Mouse (Mus musculus) kidney, embryonic 15.5 days (tissue): Measurements from ENCODE around the gene Wbp2. TPM values are rescaled to one million over a fixed set of nuclear protein-coding genes. Genes with fewer than 3 reads are reported as not detected.

Experiments used
- ATAC-seq: fragments of 200-750 bp; cut with Nextera tagmentation; replicated peaks from 2 replicates; pipeline ENCODE4 v1.8.0; 2017; ENCODE audit warnings: moderate TSS enrichment; ENCODE audit not compliant: low FRiP score
- H3K27ac ChIP-seq: fragments of 300-500 bp; sonication (generic); 2 replicates; pipeline ENCODE4 v1.5.1; 2015; ENCODE audit warnings: mild to moderate bottlenecking, inconsistent platforms
- H3K27me3 ChIP-seq: fragments of 300-500 bp; sonication (generic); 2 replicates; pipeline ENCODE4 v1.6.1; 2015; ENCODE audit warnings: inconsistent platforms
- H3K36me3 ChIP-seq: fragments of 300-500 bp; sonication (generic); 2 replicates; pipeline ENCODE4 v1.6.1; 2015; ENCODE audit warnings: inconsistent platforms
- H3K4me1 ChIP-seq: fragments of 300-500 bp; sonication (generic); 2 replicates; pipeline ENCODE4 v1.6.1; 2015; ENCODE audit warnings: inconsistent platforms
- H3K4me2 ChIP-seq: fragments of 300-500 bp; sonication (generic); 2 replicates; pipeline ENCODE4 v1.6.1; 2015; ENCODE audit warnings: moderate library complexity, mild to moderate bottlenecking, inconsistent platforms
- H3K4me3 ChIP-seq: fragments of 300-500 bp; sonication (generic); replicated peaks from 2 replicates; pipeline ENCODE4 v1.5.1; 2015; ENCODE audit warnings: mild to moderate bottlenecking, inconsistent platforms
- H3K9ac ChIP-seq: fragments of 300-500 bp; sonication (generic); 2 replicates; pipeline ENCODE4 v1.6.1; 2015; ENCODE audit warnings: mild to moderate bottlenecking, inconsistent platforms
- H3K9me3 ChIP-seq: fragments of 300-500 bp; sonication (generic); replicated peaks from 2 replicates; pipeline ENCODE4 v1.6.1; 2016; ENCODE audit warnings: inconsistent platforms
- WGBS: fragments of 180-500 bp; shearing (Covaris S2); methylation state at CpG from one replicate; pipeline ENCODE4 v1.1.7; 2015; ENCODE audit warnings: mixed read lengths; 5-methylcytosine and 5-hydroxymethylcytosine counted together
- polyA plus RNA-seq: library from polyadenylated mRNA; unstranded; fragments of >200 nt; fragmentation: Nextera tagmentation; extraction: Ambion mirVana; gene quantifications from 2 replicates; pipeline ENCODE4 v1.2.1, GENCODE M21; 2015

Gene Wbp2
- polyA plus RNA-seq: 82.1 and 101 TPM in 2 replicates

- WGBS: 3% methylated on average over 38 of the region's 43 CpGs
Measured at GRCm38 (mm10) chr11:116086258-116087193, at the start of gene Wbp2. Wbp2 (minus strand) TSS chr11:116086995.

GRCm38 (mm10) chr11:116134171-116134570 lies 47.4 kb upstream of the Wbp2 start:
- ATAC-seq: no peak
- Histone ChIP-seq H3K4me1 (peaks cover 52% of the 10 kb centered on the region), H3K36me3 (peaks cover 55% of the 10 kb centered on the region), H3K4me3 (no peak overlapping the region), H3K27me3 (no peaks in the 10 kb centered on the region), H3K9ac (no peak overlapping the region), H3K9me3 (no peaks in the 10 kb centered on the region), H3K4me2 (no peak overlapping the region), H3K27ac (no peak overlapping the region)
- WGBS: 81% methylated on average over 10 of the region's 10 CpGs

More at GRCm38 (mm10) chr11:116086258-116087193, at the start of gene Wbp2:
- Histone ChIP-seq H3K36me3 (peaks cover 34% of the 10 kb centered on the region), H3K4me2 (peak within 1 kb of the TSS; percentile 61), H3K27me3 (no peaks in the 10 kb centered on the region), H3K27ac (peak within 1 kb of the TSS; percentile 87), H3K9ac (peak within 1 kb of the TSS; percentile 40), H3K4me3 (peak within 1 kb of the TSS; percentile 55), H3K4me1 (peaks cover 23% of the 10 kb centered on the region), H3K9me3 (no peaks in the 10 kb centered on the region)
- ATAC-seq: peak; percentile 97

GRCm38 (mm10) chr11:116133497-116133896 lies 46.7 kb upstream of the Wbp2 start:
- no peak overlapping the region for H3K4me2 ChIP-seq
- H3K4me1 ChIP-seq: peaks cover 52% of the 10 kb centered on the region
- H3K9ac ChIP-seq: no peak overlapping the region
- H3K27ac ChIP-seq: no peak overlapping the region
- no peak overlapping the region for H3K4me3 ChIP-seq
- no peak for ATAC-seq
- peaks cover 55% of the 10 kb centered on the region for H3K36me3 ChIP-seq
- no peaks in the 10 kb centered on the region for H3K9me3 ChIP-seq
- H3K27me3 ChIP-seq: no peaks in the 10 kb centered on the region
- 80% methylated on average over 5 of the region's 5 CpGs for WGBS

DNA sequence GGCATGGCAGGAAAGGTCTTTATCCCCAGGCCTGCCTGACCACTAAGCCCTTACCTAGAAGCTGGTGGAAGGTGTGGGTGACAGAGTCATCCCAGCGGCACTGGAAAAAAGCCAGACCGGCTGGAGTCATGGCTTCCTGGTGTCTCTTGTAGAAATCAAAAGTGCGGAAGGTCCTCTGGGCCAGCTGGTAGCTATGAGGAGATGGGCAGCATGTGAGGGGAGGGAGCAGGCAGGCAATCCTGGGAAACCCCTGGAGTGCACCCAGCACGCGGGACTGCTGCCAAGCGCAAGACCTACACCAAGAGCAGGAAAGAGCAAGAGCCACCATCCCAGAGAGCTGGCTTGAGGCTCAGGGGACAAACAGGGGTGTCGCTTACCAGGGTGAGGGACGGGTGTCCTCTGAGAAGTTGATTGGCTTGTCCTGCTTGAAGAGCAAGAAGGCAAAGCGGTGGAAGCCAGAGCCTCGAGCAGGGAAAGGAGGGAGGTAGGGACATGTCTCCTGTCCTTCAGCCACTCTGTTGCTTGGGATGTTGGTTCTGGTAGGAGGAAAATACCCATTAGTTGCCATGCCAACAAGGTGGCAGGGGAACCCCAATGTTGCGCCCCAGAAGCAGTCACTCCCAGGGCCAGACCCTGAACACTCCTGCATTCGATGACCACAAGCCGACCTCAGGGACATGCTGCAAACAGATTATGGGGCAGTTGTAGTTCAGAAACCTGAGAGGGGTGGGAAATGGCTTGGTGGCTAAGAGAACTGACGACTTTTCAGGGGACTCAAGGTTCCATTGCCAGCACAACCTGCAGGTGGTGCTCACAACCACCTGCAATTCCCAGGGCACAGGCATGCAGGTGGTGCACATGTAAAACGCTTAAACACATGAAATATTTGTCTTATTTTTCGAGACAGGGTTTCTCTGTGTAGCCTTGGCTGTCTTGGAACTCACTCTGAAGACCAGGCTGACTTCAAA lies 45.9 kb upstream of the Wbp2 start:
- Histone ChIP-seq H3K9me3 (no peaks in the 10 kb centered on the region), H3K4me1 (peaks cover 55% of the 10 kb centered on the region), H3K9ac (peak overlapping the region; percentile 11; the same call in 1 of the 2 replicates), H3K36me3 (peaks cover 55% of the 10 kb centered on the region), H3K4me3 (no peak overlapping the region), H3K27ac (no peak overlapping the region), H3K4me2 (no peak overlapping the region), H3K27me3 (no peaks in the 10 kb centered on the region)
- ATAC-seq: no peak
- WGBS: 78% methylated on average over 16 of the region's 16 CpGs

- ATAC-seq: no peak
- Histone ChIP-seq H3K36me3 (peaks cover 51% of the 10 kb centered on the region), H3K4me2 (peak overlapping the region; percentile 80), H3K9ac (peak overlapping the region; percentile 68), H3K4me3 (peak overlapping the region; percentile 64), H3K27ac (peak overlapping the region; percentile 96), H3K9me3 (no peaks in the 10 kb centered on the region), H3K27me3 (no peaks in the 10 kb centered on the region), H3K4me1 (peaks cover 54% of the 10 kb centered on the region)
- 77% methylated on average over 15 of the region's 15 CpGs for WGBS
Measured at GRCm38 (mm10) chr11:116131349-116132170, 44.8 kb upstream of the Wbp2 start.

GRCm38 (mm10) chr11:116130488-116131205 lies 43.9 kb upstream of the Wbp2 start, which contains the start of gene Trim65:
Trim65 (minus strand) TSS chr11:116131128.
- Histone ChIP-seq H3K36me3 (peaks cover 52% of the 10 kb centered on the region), H3K27ac (peak within 1 kb of the TSS; percentile 96), H3K27me3 (no peaks in the 10 kb centered on the region), H3K4me2 (peak within 1 kb of the TSS; percentile 80), H3K4me1 (peaks cover 51% of the 10 kb centered on the region), H3K4me3 (peak within 1 kb of the TSS; percentile 64), H3K9ac (peak within 1 kb of the TSS; percentile 68), H3K9me3 (no peaks in the 10 kb centered on the region)
- peak; percentile 85 for ATAC-seq
- 1% methylated on average over 69 of the region's 69 CpGs for WGBS

GRCm38 (mm10) chr11:116129993-116130487 lies 43.2 kb upstream of the Wbp2 start:
- WGBS: 47% methylated on average over 8 of the region's 8 CpGs
- ATAC-seq: peak; percentile 13
- no peaks in the 10 kb centered on the region for H3K27me3 ChIP-seq

GRCm38 (mm10) chr11:116129091-116129790 lies 42.4 kb upstream of the Wbp2 start:
- Histone ChIP-seq H3K27me3 (no peaks in the 10 kb centered on the region), H3K4me3 (no peak overlapping the region), H3K9me3 (no peaks in the 10 kb centered on the region), H3K36me3 (peaks cover 43% of the 10 kb centered on the region), H3K4me1 (peaks cover 52% of the 10 kb centered on the region), H3K4me2 (peak overlapping the region; percentile 80; the same call in 1 of the 2 replicates), H3K27ac (no peak overlapping the region), H3K9ac (0 out of 2 replicates have a peak overlapping the region, but pooled peaks have one; percentile 10)
- 80% methylated on average over 9 of the region's 9 CpGs for whole genome bisulfite sequencing
- ATAC-seq: no peak

More at GRCm38 (mm10) chr11:116129993-116130487, 43.2 kb upstream of the Wbp2 start:
- Histone ChIP-seq H3K27ac (peak overlapping the region; percentile 96), H3K4me3 (peak overlapping the region; percentile 64), H3K4me1 (peaks cover 51% of the 10 kb centered on the region), H3K4me2 (peak overlapping the region; percentile 80), H3K36me3 (peaks cover 51% of the 10 kb centered on the region), H3K9me3 (no peaks in the 10 kb centered on the region), H3K9ac (peak overlapping the region; percentile 68)

GRCm38 (mm10) chr11:116127986-116128385 lies 41.2 kb upstream of the Wbp2 start:
- Histone ChIP-seq H3K27ac (peak overlapping the region; percentile 64), H3K36me3 (peaks cover 31% of the 10 kb centered on the region), H3K9me3 (no peaks in the 10 kb centered on the region), H3K4me1 (peaks cover 52% of the 10 kb centered on the region), H3K4me3 (no peak overlapping the region), H3K4me2 (no peak overlapping the region), H3K27me3 (no peaks in the 10 kb centered on the region), H3K9ac (no peak overlapping the region)
- ATAC-seq: no peak
- 75% methylated on average over 9 of the region's 9 CpGs for WGBS
